Mouse (Mus musculus): Measurements from ENCODE around the gene Gm17606.
A peak's percentile ranks its signal among the peaks of the same experiment; 100 is the strongest.

Gm17606 gene

GRCm38 (mm10) chr14:54664477-54665222 lies 23.9 kb downstream of the Gm17606 start:
- DNase-seq (ENCODE audit: low spot score), result no peak

- DNase-seq (ENCODE audit: low spot score), result peak; percentile 46
Observed at GRCm38 (mm10) chr14:54669381-54669780, 28.6 kb downstream of the Gm17606 start.

DNA sequence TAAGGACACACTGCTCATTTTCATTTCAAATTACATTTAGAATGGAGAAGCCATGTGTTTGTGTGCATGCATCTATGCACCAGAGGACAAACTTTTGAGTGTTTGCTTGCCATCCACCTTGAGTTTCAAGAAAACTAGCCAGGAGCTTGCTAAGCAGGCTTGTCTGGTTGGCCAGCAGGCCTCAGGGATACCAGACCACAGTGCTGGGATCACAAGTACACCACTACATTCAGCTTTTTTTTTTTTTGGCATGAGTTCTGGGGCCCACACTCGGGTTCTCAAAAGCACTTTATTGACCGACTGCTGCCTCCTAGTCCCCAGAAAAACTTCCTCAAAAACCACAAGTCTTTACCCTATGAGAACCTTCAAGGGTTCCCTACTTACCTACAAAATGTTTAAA lies 33.6 kb downstream of the Gm17606 start:
- no peak for DNase-seq (ENCODE audit: low spot score)

DNA sequence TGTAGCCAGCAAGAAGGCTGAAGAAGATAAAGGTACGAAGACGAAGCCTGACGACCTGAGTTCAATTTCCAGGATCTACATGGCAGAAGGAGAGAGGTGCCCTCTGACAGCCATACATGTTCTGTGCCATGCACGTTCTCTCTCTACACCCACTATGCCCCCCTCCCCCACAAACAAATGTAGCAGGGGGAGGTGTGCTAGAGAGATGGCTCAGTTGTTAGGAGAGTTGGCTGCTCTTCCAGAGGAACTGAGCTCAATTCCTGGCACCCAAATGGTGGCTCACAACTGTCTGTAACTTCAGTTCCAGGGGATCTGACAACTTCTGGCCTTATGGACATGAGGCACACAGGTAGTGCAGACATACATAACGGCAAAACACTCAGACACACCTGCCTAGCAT lies 35.5 kb downstream of the Gm17606 start:
- peak; percentile 28 for DNase-seq (ENCODE audit: low spot score)

DNA sequence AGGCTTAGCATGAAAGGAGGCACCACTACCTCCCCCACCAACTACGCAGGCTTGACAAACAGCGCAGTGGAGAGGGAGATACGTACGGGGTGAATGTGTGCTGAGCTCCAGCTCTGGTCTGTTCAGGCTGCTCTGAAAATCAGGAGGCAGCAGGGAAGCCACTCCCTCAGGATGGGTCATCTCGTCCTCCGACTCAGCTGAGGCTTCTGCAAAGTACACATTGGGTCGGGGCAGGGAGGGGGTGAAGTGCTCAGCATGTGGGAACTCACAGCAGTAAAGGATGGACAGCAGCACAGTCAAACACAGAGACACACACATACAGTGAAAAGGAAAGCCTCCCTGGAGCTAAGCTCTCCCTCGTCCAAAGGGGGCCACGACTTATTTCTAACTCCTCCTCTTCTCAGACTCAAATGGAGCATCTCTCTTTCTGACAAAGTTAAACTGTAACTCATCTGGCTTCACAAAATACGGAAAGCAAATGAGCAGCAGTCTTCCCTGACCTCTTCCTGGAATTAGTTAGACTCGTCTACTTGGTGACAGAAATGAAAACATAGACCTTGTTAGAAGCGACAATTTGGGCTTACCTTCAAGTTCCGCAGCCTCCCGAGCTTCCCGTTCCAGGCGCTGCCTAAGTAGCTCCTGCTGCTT lies 38.0 kb downstream of the Gm17606 start:
- no peak for DNase-seq (ENCODE audit: low spot score)

GRCm38 (mm10) chr14:54682396-54682795 lies 41.6 kb downstream of the Gm17606 start:
- no peak for DNase-seq (ENCODE audit: low spot score)

DNA sequence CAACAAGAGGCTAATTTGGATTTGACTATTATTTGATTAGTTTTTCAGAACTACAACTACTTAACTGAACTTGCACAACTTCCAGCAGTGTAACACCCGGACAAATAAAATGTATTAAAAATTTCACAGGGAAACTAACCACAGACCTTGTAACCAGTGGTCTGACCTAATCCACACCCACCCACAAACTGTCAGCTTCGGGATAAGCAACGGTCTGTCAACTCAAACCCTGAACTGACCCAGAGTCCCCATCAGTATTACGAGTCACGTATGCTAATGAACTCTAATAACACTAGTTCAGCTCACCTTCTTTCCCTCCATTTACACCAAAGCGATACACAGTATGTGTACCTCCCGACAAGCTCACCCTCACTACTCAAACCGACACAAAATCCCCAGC lies 44.7 kb downstream of the Gm17606 start:
- no peak for DNase-seq (ENCODE audit: low spot score)

DNA sequence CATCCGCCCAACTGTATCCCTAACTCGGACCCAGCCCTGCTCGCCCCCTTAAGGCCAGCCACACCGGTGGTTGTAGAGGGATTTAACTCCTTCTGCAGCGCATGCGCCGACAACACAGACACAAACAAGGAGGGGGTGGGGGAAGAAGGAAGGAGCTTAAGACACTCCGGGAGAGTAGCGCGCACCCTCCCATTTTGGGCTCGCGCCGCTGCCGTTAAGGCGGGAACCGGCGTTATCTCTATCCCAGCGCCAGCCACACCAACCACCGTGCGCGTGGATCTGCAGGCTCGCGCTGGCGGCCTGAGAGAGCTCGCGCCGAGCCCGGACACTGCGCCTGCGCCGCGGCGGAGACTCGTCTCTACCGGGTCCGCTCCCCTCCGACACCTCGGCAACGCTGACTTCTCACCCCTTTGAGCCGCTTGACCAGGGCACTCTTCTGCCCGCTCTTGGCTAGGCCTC lies 45.3 kb downstream of the Gm17606 start, which contains the start of gene 1700123O20Rik:
TSS of gene 1700123O20Rik (plus strand) at position 154 of the 459 bp plus-strand sequence.
- DNase-seq (ENCODE audit: low spot score), result no peak

GRCm38 (mm10) chr14:54686522-54687143 lies 45.9 kb downstream of the Gm17606 start, which contains the start of gene Acin1:
Gene Acin1, minus strand, starts transcription at chr14:54686931.
- peak; percentile 100 for DNase-seq (ENCODE audit: low spot score)

DNA sequence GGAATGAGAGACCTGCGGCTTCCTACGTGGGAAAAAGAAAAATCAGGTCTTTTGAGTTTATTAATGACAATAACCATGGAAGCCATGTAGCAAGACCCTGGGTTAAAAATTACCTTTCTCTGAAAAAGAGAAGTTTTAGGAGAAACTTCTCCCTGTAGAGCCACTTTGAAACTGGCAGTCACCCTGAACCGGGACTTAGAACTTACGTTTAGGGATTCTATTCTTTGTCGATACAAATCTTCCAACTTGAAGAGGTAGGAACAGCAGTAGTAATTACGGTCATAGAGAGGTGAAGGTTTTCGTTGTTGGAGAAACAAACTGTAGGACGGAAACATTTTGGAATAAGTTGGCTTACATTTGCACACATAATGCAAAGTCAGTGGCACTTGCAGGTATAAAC lies 46.5 kb downstream of the Gm17606 start:
- DNase-seq (ENCODE audit: low spot score), result no peak

GRCm38 (mm10) chr14:54695042-54695441 lies 54.3 kb downstream of the Gm17606 start:
- no peak for DNase-seq (ENCODE audit: low spot score)

DNA sequence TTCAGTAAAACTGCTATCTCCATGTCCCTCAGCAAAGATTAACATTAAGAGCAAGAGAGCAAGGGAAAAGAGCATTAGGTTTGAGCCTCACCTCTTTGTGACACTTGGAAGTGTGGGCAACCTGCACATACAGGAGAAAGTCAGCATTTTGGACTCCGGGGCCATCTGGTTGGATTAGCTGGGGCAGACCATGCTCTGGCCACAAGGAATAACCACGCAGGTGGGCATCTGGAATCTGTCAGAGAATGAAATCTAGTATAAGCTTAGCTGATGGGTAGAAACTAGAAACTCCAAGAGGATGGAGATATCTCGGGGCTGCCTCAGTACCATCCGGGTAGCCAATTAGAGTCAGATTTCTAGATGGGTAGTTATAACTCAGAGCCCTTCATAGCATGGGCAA lies 56.0 kb downstream of the Gm17606 start:
- no peak for DNase-seq (ENCODE audit: low spot score)
